Mouse (Mus musculus): ENCODE results near the gene Ccnq. TPM values are rescaled to one million over a fixed set of nuclear protein-coding genes. Genes with fewer than 3 reads are reported as not detected.

Ccnq gene
- polyA plus RNA-seq, 1 experiment from 2014 or later: 40.3 TPM

DNA sequence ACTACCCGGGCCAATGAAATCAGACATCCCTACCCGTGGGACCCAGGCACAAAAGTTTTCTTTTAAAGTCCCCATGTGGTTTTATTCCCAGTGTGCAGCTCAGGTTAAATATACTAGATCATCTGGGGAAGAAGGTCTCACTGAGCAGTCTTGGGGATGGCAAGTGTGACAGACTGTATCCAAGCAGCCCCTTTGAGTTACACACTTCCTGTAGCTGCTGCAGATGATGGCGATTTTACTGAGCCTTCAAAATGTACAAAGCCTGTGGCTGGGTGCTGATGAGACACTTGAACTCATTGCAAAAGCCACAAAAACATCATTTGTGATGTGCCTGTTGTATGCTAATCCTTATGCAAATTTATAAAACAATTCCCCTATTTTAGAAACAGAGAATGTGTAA is 29.0 kb upstream of the Ccnq start:
- Histone ChIP-seq H3K4me2 (no peak overlapping the region), H3K27ac (no peak overlapping the region), H3K4me3 (no peak overlapping the region), H3K27me3 (no peaks in the 10 kb centered on the region), H3K9ac (no peak overlapping the region), H3K4me1 (0 out of 2 replicates have a peak, but pooled peaks cover 5% of the 10 kb centered on the region), H3K9me3 (no peaks in the 10 kb centered on the region), H3K36me3 (no peaks in the 10 kb centered on the region)
- 58% methylated on average over 3 of the region's 3 CpGs for WGBS
- no peak for ATAC-seq (ENCODE audit: insufficient number of reproducible peaks, low FRiP score, low TSS enrichment, low read depth)

DNA sequence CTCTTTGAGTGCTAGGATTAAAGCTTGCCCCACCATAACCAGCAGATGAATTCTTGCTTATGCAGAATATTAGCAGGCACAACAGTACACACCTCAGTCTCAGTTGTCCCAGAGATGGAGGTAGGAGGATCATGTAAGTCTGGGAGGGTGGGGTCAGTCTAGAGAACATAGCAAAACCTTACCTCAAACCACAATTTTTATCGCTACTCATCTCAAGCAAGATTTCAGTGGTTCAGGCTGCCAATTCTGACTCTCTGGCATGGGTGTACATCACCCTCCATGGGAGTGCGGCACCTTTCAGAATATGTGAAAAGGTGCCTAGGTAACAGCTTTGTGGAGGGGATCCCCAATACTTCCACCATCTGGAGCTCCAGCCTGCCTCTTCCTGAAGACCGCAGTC is 28.5 kb upstream of the Ccnq start:
- no peak overlapping the region for H3K27ac ChIP-seq
- H3K4me3 ChIP-seq: no peak overlapping the region
- no peak overlapping the region for H3K4me2 ChIP-seq
- no peak overlapping the region for H3K9ac ChIP-seq
- no peak for ATAC-seq (ENCODE audit: insufficient number of reproducible peaks, low FRiP score, low TSS enrichment, low read depth)
- WGBS: 90% methylated on average over 3 of the region's 3 CpGs
- 0 out of 2 replicates have a peak, but pooled peaks cover 5% of the 10 kb centered on the region for H3K4me1 ChIP-seq
- no peaks in the 10 kb centered on the region for H3K27me3 ChIP-seq
- H3K36me3 ChIP-seq: no peaks in the 10 kb centered on the region
- no peaks in the 10 kb centered on the region for H3K9me3 ChIP-seq

DNA sequence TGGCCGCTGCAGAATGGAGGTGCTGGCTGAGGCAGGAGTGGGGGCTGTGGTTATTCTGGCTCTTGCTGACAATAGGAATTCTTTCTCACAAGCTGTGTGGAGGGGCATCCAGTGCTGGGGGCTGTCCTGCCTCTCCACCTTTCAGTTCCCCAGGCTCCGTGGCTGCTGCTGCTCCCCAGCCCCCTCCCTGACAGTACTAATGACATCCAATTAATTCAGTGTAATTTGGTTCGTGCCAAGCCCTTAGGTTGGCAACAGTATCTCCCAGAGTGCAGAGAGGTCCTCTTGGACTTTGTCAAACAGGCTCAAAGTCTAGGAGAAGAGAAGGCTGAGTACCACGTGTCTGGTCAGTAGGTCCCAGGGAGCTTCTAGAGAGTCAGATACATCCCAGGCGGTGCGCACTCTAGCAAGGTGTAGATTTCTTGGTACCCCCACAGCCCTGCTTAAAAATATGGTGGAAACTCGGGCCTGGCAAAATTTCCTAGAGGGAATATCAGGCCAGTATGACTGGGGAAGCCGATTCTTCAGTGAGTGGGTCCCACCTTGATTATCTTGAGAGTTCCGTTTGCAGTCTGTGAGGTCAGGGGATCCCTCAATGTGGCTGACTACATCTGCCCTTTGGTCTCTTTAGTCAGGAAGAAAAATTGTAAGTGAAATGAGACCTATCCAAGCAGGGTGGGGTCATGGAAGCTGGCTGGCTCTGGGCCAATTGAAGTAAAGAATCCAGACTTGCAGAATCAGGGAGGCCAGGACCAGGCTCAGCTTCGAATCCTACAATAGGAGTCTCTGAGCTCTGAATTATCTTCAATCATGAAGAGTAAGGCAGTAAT is 26.5 kb upstream of the Ccnq start:
- H3K27me3 ChIP-seq: no peaks in the 10 kb centered on the region
- no peak overlapping the region for H3K27ac ChIP-seq
- H3K4me1 ChIP-seq: 0 out of 2 replicates have a peak, but pooled peaks cover 5% of the 10 kb centered on the region
- H3K9ac ChIP-seq: no peak overlapping the region
- H3K9me3 ChIP-seq: no peaks in the 10 kb centered on the region
- no peak overlapping the region for H3K4me2 ChIP-seq
- ATAC-seq (ENCODE audit: insufficient number of reproducible peaks, low FRiP score, low TSS enrichment, low read depth): no peak
- H3K36me3 ChIP-seq: no peaks in the 10 kb centered on the region
- WGBS: 63% methylated on average over 10 of the region's 10 CpGs
- H3K4me3 ChIP-seq: no peak overlapping the region

DNA sequence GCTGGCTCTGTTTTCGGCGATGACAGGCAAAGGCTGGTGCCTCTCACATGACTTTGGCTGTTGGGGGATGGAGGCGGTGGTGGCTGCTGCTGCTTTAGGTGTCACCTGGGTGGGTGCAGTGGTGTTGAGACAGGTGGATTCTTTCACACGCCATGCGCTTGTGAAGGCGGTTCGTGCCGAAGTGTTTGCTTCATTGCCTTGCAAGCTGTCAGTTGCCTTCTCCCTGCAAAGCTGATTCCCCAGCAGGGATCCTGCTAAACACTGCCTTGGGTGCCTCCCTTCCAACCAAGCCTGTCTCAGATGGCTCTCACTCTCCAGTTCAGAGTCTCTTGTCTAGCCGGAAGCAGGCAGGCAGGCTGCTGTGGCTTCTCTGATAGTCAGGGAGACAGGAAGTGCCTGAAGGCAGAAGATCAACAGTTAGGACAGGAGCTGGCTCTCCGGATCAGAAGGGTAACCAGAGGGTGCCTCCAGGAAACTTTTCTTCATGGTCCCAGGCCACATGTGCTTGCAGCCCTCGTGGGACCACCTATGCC is 20.3 kb upstream of the Ccnq start:
- WGBS: 55% methylated on average over 11 of the region's 11 CpGs
- Histone ChIP-seq H3K4me1 (no peaks in the 10 kb centered on the region), H3K27ac (no peak overlapping the region), H3K4me3 (no peak overlapping the region), H3K9me3 (no peaks in the 10 kb centered on the region), H3K4me2 (no peak overlapping the region), H3K36me3 (no peaks in the 10 kb centered on the region), H3K9ac (no peak overlapping the region), H3K27me3 (no peaks in the 10 kb centered on the region)
- ATAC-seq (ENCODE audit: insufficient number of reproducible peaks, low FRiP score, low TSS enrichment, low read depth): no peak

DNA sequence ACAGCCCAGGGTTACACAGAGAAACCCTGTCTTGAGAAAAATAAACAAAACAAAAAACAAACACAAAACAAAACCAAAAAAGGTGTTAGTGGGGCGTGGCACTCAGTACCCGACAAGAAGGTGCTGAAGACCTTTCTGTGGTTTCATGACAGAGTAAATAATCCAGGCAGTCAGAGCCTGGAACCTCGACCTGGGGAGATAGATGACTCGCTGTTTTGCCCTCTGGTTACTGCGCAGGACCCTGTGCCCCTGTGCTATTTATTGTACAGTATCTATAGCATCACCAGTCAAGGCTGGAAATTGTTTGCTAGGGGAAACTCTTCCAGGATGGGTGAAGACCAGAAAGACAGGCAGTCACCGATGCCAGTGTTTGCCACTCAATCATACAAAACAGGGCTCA is 18.9 kb upstream of the Ccnq start:
- Histone ChIP-seq H3K36me3 (no peaks in the 10 kb centered on the region), H3K4me3 (no peak overlapping the region), H3K27me3 (no peaks in the 10 kb centered on the region), H3K9me3 (no peaks in the 10 kb centered on the region), H3K4me2 (no peak overlapping the region), H3K4me1 (no peaks in the 10 kb centered on the region), H3K9ac (no peak overlapping the region), H3K27ac (no peak overlapping the region)
- no peak for ATAC-seq (ENCODE audit: insufficient number of reproducible peaks, low FRiP score, low TSS enrichment, low read depth)
- WGBS: 71% methylated on average over 6 of the region's 6 CpGs

DNA sequence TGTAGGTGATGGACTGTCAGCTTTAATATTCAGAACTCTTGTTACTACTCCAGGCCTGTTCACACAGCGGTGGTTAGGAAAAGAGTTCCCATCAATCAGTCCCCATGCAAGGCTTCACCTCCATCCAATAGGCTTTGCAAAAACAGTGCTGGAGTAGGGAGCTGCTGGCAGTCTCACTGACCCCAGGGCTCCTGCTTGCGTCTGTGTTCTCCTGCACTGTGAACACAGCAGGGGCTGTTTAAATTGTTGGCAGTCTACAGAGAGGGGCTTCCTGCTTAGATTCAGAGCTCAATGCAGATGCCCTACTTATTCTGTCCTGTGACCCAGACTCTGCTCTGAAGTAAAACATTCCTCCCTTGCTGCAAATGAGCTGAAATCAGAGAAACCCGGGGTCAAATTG is 17.2 kb upstream of the Ccnq start:
- Histone ChIP-seq H3K9ac (no peak overlapping the region), H3K9me3 (no peaks in the 10 kb centered on the region), H3K4me1 (no peaks in the 10 kb centered on the region), H3K27ac (no peak overlapping the region), H3K27me3 (no peaks in the 10 kb centered on the region), H3K4me3 (no peak overlapping the region), H3K4me2 (no peak overlapping the region), H3K36me3 (no peaks in the 10 kb centered on the region)
- 37% methylated on average over 3 of the region's 3 CpGs for WGBS
- no peak for ATAC-seq (ENCODE audit: insufficient number of reproducible peaks, low FRiP score, low TSS enrichment, low read depth)

DNA sequence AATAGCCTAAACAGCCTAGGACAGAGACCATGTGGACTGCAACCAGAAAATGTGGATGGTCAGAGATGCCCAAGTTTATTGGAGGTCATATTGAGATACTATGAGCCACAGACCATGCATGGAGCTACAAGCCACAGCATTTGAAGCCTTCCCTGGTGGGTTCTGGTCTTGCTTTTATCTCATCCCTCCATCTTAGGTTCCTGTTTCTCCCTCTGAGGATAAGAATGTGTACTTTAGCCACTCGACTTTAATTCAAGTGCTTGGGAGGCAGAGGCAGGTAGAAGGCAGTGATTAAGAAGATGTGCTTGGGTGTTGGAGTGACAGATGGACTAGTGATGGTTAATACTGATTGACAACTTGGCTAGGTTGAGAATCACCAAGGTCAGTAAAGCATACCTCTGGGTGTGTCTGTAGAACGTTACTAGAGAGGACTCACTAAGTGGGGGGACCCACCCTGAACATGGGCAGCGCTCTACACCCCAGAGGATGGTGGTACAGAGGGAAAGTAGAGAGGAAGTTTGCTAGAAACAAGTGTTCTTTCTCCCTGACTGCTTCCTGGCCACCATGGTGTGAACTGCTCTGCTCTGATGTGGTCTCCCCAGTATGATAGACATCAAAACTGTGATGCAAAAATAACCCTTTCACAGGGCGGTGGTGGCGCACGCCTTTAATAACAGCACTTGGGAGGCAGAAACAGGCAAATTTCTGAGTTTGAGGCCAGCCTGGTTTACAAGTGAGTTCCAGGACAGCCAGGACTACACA is 14.7 kb upstream of the Ccnq start:
- Histone ChIP-seq H3K4me1 (no peaks in the 10 kb centered on the region), H3K27ac (no peak overlapping the region), H3K4me3 (no peak overlapping the region), H3K9me3 (no peaks in the 10 kb centered on the region), H3K36me3 (no peaks in the 10 kb centered on the region), H3K4me2 (no peak overlapping the region), H3K9ac (no peak overlapping the region), H3K27me3 (no peaks in the 10 kb centered on the region)
- WGBS: 87% methylated on average over 6 of the region's 6 CpGs
- no peak for ATAC-seq (ENCODE audit: insufficient number of reproducible peaks, low FRiP score, low TSS enrichment, low read depth)

DNA sequence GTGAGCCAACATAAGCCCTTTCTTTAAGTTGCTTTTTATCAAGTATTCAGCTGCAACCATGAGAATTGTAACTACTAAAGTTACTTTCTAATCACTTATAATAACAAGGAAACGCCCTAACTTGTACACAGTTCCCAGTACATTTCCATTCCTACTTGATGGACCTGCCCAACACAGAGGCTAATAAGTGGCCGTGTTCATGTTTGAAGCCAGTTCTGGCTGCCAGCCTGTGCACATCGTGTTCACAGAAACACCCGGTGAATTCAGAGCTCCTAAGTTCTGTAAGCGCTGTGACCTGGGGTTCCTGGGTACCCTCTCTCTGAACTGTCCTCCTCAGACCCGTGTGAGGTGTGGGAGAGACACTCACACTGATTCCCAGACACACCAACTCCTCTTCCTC is 13.3 kb upstream of the Ccnq start:
- Histone ChIP-seq H3K9me3 (no peaks in the 10 kb centered on the region), H3K27ac (no peak overlapping the region), H3K4me3 (no peak overlapping the region), H3K9ac (no peak overlapping the region), H3K4me2 (no peak overlapping the region), H3K36me3 (no peaks in the 10 kb centered on the region), H3K4me1 (no peaks in the 10 kb centered on the region), H3K27me3 (no peaks in the 10 kb centered on the region)
- ATAC-seq (ENCODE audit: insufficient number of reproducible peaks, low FRiP score, low TSS enrichment, low read depth): no peak
- 71% methylated on average over 6 of the region's 6 CpGs for WGBS

DNA sequence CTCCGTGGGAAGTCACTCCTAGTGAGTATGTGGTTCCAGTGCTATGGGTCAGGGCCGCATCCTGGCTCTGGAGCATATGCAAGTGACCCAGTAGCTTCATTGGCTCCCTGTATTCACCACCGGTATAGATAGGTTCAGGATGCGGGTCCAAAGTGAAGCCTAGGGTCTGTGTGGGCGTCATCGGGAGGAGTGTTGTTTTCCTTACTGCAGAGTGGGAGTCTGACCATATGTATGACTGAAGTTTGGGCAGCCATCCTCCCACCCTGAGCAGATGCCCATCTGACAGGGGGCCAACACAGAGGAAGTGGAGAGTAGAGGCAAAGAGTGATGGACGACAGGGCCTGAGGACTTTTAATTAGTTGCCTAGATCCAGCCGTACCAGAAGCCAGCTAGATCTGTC is 12.8 kb upstream of the Ccnq start:
- Histone ChIP-seq H3K4me1 (no peaks in the 10 kb centered on the region), H3K9ac (no peak overlapping the region), H3K4me2 (no peak overlapping the region), H3K4me3 (no peak overlapping the region), H3K27ac (no peak overlapping the region), H3K9me3 (no peaks in the 10 kb centered on the region), H3K27me3 (no peaks in the 10 kb centered on the region), H3K36me3 (no peaks in the 10 kb centered on the region)
- 70% methylated on average over 8 of the region's 8 CpGs for WGBS
- no peak for ATAC-seq (ENCODE audit: insufficient number of reproducible peaks, low FRiP score, low TSS enrichment, low read depth)

DNA sequence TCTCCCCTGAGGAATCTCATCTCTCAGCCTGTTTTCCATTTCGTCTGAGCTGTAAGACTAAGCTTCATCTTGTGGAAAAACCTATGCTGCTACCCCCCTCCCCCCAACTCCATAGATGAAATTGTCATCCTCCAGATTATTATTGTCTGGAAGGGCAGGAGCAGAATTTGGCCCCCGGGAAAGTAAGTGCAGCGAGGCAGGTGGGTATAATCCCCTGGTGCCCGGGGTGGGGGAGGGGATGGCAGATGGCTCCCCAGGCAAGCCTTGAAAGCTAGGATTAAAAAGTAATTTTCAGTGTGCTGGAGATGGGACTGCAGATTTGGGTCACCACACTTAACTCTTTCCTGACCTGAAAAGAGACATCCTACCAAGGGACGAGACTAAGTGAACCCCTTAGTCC is 10.7 kb upstream of the Ccnq start:
- Histone ChIP-seq H3K4me1 (no peaks in the 10 kb centered on the region), H3K36me3 (no peaks in the 10 kb centered on the region), H3K9me3 (no peaks in the 10 kb centered on the region), H3K9ac (no peak overlapping the region), H3K4me2 (no peak overlapping the region), H3K27ac (no peak overlapping the region), H3K27me3 (no peaks in the 10 kb centered on the region), H3K4me3 (no peak overlapping the region)
- no peak for ATAC-seq (ENCODE audit: insufficient number of reproducible peaks, low FRiP score, low TSS enrichment, low read depth)
- WGBS: 36% methylated on average over 5 of the region's 5 CpGs

DNA sequence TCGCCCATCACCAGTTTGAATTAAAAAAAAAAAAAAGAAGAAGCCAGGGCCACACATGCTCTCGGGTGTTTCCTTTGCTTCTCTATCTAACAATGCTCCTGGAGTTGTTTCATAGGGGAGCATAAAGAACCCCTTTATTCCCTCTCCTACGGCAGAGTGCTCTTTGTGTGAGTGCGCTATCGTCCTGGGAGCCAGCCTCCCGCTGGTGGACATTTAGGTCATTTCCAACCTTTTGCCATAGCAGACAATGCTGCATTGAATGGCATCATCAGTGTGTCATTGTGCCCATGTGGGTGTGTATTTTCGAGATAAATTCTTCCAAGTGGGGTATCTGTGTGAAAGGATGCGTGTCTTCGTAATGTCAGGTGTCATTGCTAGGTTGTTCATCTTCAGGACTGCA is 9.6 kb upstream of the Ccnq start:
- no peak overlapping the region for H3K4me2 ChIP-seq
- H3K27me3 ChIP-seq: no peaks in the 10 kb centered on the region
- H3K4me3 ChIP-seq: no peak overlapping the region
- H3K36me3 ChIP-seq: no peaks in the 10 kb centered on the region
- H3K9me3 ChIP-seq: no peaks in the 10 kb centered on the region
- no peaks in the 10 kb centered on the region for H3K4me1 ChIP-seq
- ATAC-seq (ENCODE audit: insufficient number of reproducible peaks, low FRiP score, low TSS enrichment, low read depth): no peak
- H3K27ac ChIP-seq: no peak overlapping the region
- no peak overlapping the region for H3K9ac ChIP-seq
- 78% methylated on average over 9 of the region's 9 CpGs for WGBS

DNA sequence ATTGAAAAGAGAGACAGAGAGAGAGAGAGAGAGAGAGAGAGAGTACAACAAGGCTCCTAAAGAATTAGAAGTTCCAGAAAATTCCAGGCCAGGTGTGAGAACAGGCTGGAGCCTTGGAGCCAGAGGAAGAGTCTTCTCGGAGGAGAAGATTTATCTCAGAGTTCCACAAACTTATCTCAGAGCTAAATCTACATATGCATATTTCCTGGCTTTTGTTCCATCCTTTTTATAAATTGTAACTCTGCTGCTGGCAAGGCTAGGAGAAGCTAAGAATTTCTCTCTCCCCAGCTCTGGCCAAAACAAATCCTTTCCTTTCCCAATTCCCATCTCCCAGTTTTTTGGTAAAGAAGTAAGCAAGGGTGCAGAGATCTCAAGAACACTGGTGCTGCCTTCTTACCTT is 3.8 kb upstream of the Ccnq start:
- Histone ChIP-seq H3K9ac (no peak overlapping the region), H3K9me3 (no peaks in the 10 kb centered on the region), H3K4me1 (peaks cover 7% of the 10 kb centered on the region; the same call in 1 of the 2 replicates), H3K4me3 (no peak overlapping the region), H3K36me3 (no peaks in the 10 kb centered on the region), H3K27ac (no peak overlapping the region), H3K27me3 (no peaks in the 10 kb centered on the region), H3K4me2 (no peak overlapping the region)
- ATAC-seq (ENCODE audit: insufficient number of reproducible peaks, low FRiP score, low TSS enrichment, low read depth): no peak
- WGBS: 50% methylated on average over 1 of the region's 1 CpGs
